Mouse (Mus musculus) stomach, postnatal 0 days (tissue): ENCODE results near the gene 1700008O03Rik.

ENCODE experiments used
- CTCF ChIP-seq: IDR thresholded peaks from 2 replicates; pipeline ENCODE4 v1.5.1; 2016; ENCODE audit warnings: antibody characterized with exemption, low read depth, mild to moderate bottlenecking, moderate library complexity
- EP300 ChIP-seq: optimal IDR thresholded peaks from 2 replicates; pipeline ENCODE3; 2016; ENCODE audit warnings: antibody characterized with exemption

- TF ChIP-seq CTCF (no peak), EP300 (no peak)
These were observed 42.7 kb upstream of the 1700008O03Rik start for GRCm38 (mm10) chr7:44428171-44428950.
